Mouse (Mus musculus) olfactory bulb, adult 2 months (tissue): ENCODE results near the gene Tbc1d4. TPM values are rescaled to one million over a fixed set of nuclear protein-coding genes. Genes with fewer than 3 reads are reported as not detected.

Experiments used
- H3K27ac ChIP-seq: fragments of 200-500 bp; 2 replicates; pipeline ENCODE4 v1.5.1; 2012; ENCODE audit warnings: low read depth, low read length; ENCODE audit not compliant: insufficient read depth
- H3K4me1 ChIP-seq: fragments of 200-500 bp; 2 replicates; pipeline ENCODE4 v1.6.1; 2012; ENCODE audit warnings: low read length; ENCODE audit not compliant: control insufficient read depth, insufficient read depth
- H3K4me3 ChIP-seq: fragments of 200-500 bp; 2 replicates; pipeline ENCODE4 v1.5.1; 2012; ENCODE audit warnings: mild to moderate bottlenecking, low read depth, low read length, moderate library complexity; ENCODE audit not compliant: insufficient read depth
- CTCF ChIP-seq: fragments of 200-500 bp; IDR thresholded peaks from 2 replicates; pipeline ENCODE4 v1.5.1; 2012; ENCODE audit warnings: low read depth, mild to moderate bottlenecking, low read length, moderate library complexity; ENCODE audit not compliant: insufficient read depth
- POLR2A ChIP-seq: fragments of 200-500 bp; IDR thresholded peaks from 2 replicates; pipeline ENCODE4 v1.6.1; 2012; ENCODE audit warnings: mild to moderate bottlenecking, low read depth, low read length, moderate library complexity; ENCODE audit not compliant: insufficient read depth
- WGBS: fragments of 180-500 bp; shearing (Covaris S2); methylation state at CpG from one replicate; pipeline ENCODE4 v1.1.7; 2018; 5-methylcytosine and 5-hydroxymethylcytosine counted together
- polyA plus RNA-seq: library from polyadenylated mRNA; stranded (reverse); fragments of >200 nt; gene quantifications from 2 replicates; pipeline ENCODE4 v1.2.4, GENCODE M21; 2012; ENCODE audit warnings: low replicate concordance; ENCODE audit not compliant: missing spikeins, insufficient read depth, insufficient read length

Gene Tbc1d4
- polyA plus RNA-seq, 1 experiment, result not detected

GRCm38 (mm10) chr14:101503168-101503961 lies 105.6 kb downstream of the Tbc1d4 start:
- Histone ChIP-seq H3K4me3 (no peak overlapping the region), H3K4me1 (no peaks in the 10 kb centered on the region), H3K27ac (no peak overlapping the region)
- 80% methylated on average over 3 of the region's 3 CpGs for WGBS
- no peak for TF ChIP-seq CTCF
- TF ChIP-seq POLR2A, result no peak

- 37% methylated on average over 6 of the region's 6 CpGs for WGBS
- TF ChIP-seq CTCF (no peak), POLR2A (no peak)
- Histone ChIP-seq H3K27ac (no peak overlapping the region), H3K4me3 (no peak overlapping the region), H3K4me1 (no peaks in the 10 kb centered on the region)
These were observed 107.1 kb downstream of the Tbc1d4 start for GRCm38 (mm10) chr14:101501868-101502267.

- Histone ChIP-seq H3K27ac (no peak overlapping the region), H3K4me3 (no peak overlapping the region), H3K4me1 (no peaks in the 10 kb centered on the region)
- TF ChIP-seq POLR2A (no peak), CTCF (no peak)
- WGBS, result 57% methylated on average over 11 of the region's 11 CpGs
These were observed 107.5 kb downstream of the Tbc1d4 start for GRCm38 (mm10) chr14:101501452-101501851.

GRCm38 (mm10) chr14:101500826-101501225 lies 108.2 kb downstream of the Tbc1d4 start:
- TF ChIP-seq CTCF, result no peak
- no peak for TF ChIP-seq POLR2A
- Histone ChIP-seq H3K27ac (no peak overlapping the region), H3K4me1 (no peaks in the 10 kb centered on the region), H3K4me3 (no peak overlapping the region)
- WGBS, result 57% methylated on average over 11 of the region's 11 CpGs

GRCm38 (mm10) chr14:101499838-101500237 lies 109.2 kb downstream of the Tbc1d4 start:
- WGBS, result 100% methylated on average over 1 of the region's 1 CpGs
- Histone ChIP-seq H3K27ac (no peak overlapping the region), H3K4me1 (no peaks in the 10 kb centered on the region), H3K4me3 (no peak overlapping the region)
- TF ChIP-seq POLR2A (no peak), CTCF (no peak)

GRCm38 (mm10) chr14:101488264-101488810 lies 120.7 kb downstream of the Tbc1d4 start:
- Histone ChIP-seq H3K27ac (no peak overlapping the region), H3K4me1 (no peaks in the 10 kb centered on the region), H3K4me3 (no peak overlapping the region)
- 92% methylated on average over 15 of the region's 15 CpGs for whole genome bisulfite sequencing
- TF ChIP-seq CTCF, result no peak
- no peak for TF ChIP-seq POLR2A

- Histone ChIP-seq H3K4me3 (no peak overlapping the region), H3K27ac (no peak overlapping the region), H3K4me1 (no peaks in the 10 kb centered on the region)
- WGBS, result 92% methylated on average over 3 of the region's 3 CpGs
- TF ChIP-seq CTCF (no peak), POLR2A (no peak)
These were observed 122.4 kb downstream of the Tbc1d4 start for GRCm38 (mm10) chr14:101486550-101486949.

GRCm38 (mm10) chr14:101483230-101483629 lies 125.8 kb downstream of the Tbc1d4 start:
- 73% methylated on average over 4 of the region's 4 CpGs for WGBS
- no peaks in the 10 kb centered on the region for H3K4me1 ChIP-seq
- no peak overlapping the region for H3K4me3 ChIP-seq
- no peak overlapping the region for H3K27ac ChIP-seq
- TF ChIP-seq CTCF (no peak), POLR2A (no peak)

GRCm38 (mm10) chr14:101482270-101482669 lies 126.7 kb downstream of the Tbc1d4 start:
- H3K4me1 ChIP-seq, result no peaks in the 10 kb centered on the region
- WGBS, result 52% methylated on average over 4 of the region's 4 CpGs
- H3K4me3 ChIP-seq, result no peak overlapping the region
- H3K27ac ChIP-seq, result no peak overlapping the region
- no peak for TF ChIP-seq POLR2A
- no peak for TF ChIP-seq CTCF

- 91% methylated on average over 7 of the region's 7 CpGs for WGBS
- no peak overlapping the region for H3K4me3 ChIP-seq
- H3K27ac ChIP-seq, result no peak overlapping the region
- no peaks in the 10 kb centered on the region for H3K4me1 ChIP-seq
- TF ChIP-seq CTCF, result no peak
- TF ChIP-seq POLR2A, result no peak
These were observed 127.8 kb downstream of the Tbc1d4 start for GRCm38 (mm10) chr14:101481165-101481564.
